Mouse (Mus musculus) myocyte (in vitro differentiated cells): Measurements from ENCODE around the gene Olfr517. TPM values are rescaled to one million over a fixed set of nuclear protein-coding genes. Genes with fewer than 3 reads are reported as not detected.

Experiments
- H3K27me3 ChIP-seq: one replicate; pipeline ENCODE4 v1.6.1; 2011; ENCODE audit not compliant: control insufficient read depth, insufficient read depth, insufficient read length
- H3K36me3 ChIP-seq: one replicate; pipeline ENCODE4 v1.6.1; 2011; ENCODE audit not compliant: control insufficient read depth, insufficient read depth
- H3K4me2 ChIP-seq: one replicate; pipeline ENCODE4 v1.6.1; 2011; ENCODE audit warnings: low read depth, control low read depth
- H3K4me3 ChIP-seq: one replicate; pipeline ENCODE4 v1.5.1; 2011; ENCODE audit warnings: mild to moderate bottlenecking, control low read depth, moderate library complexity
- H3K79me2 ChIP-seq: one replicate; pipeline ENCODE4 v1.6.1; 2011; ENCODE audit not compliant: control insufficient read depth, insufficient read depth
- H3ac ChIP-seq: one replicate; pipeline ENCODE4 v1.6.1; 2011; ENCODE audit not compliant: control insufficient read depth, insufficient read length
- CEBPB ChIP-seq: IDR thresholded peaks from 2 replicates; pipeline ENCODE4 v1.6.1; 2011; ENCODE audit warnings: mild to moderate bottlenecking, moderate library complexity; ENCODE audit not compliant: poor library complexity, insufficient read depth, severe bottlenecking
- E2F4 ChIP-seq: IDR thresholded peaks from one replicate; pipeline ENCODE4 v1.6.1; 2011; ENCODE audit warnings: mild to moderate bottlenecking, control low read depth, moderate library complexity; ENCODE audit not compliant: insufficient read depth
- MAX ChIP-seq: IDR thresholded peaks from one replicate; pipeline ENCODE4 v1.6.1; 2011; ENCODE audit warnings: low read depth, mild to moderate bottlenecking, control low read depth
- MYOD1 ChIP-seq, 3 experiments: IDR thresholded peaks; one replicate each; pipeline ENCODE4 v1.6.1; 2011; ENCODE audit warnings: control low read depth in 2 of 3, low read depth in 2 of 3, mild to moderate bottlenecking in 2 of 3, moderate library complexity in 1 of 3; ENCODE audit not compliant: insufficient read length in 2 of 3, control insufficient read depth in 1 of 3
- MYOG ChIP-seq, 3 experiments: IDR thresholded peaks; one replicate each; pipeline ENCODE4 v1.6.1; 2011; ENCODE audit warnings: control low read depth in 2 of 3, low read depth in 2 of 3, mild to moderate bottlenecking in 2 of 3; ENCODE audit not compliant: insufficient read length in 2 of 3, control insufficient read depth in 1 of 3, insufficient read depth in 1 of 3
- POLR2A ChIP-seq: IDR thresholded peaks from one replicate; pipeline ENCODE4 v1.6.1; 2011; ENCODE audit warnings: low read depth, mild to moderate bottlenecking, control low read depth, moderate library complexity; ENCODE audit not compliant: insufficient read length
- POLR2AphosphoS2 ChIP-seq: IDR thresholded peaks from one replicate; pipeline ENCODE4 v1.6.1; 2011; ENCODE audit warnings: low read depth, control low read depth; ENCODE audit not compliant: insufficient read length
- REST ChIP-seq: IDR thresholded peaks from one replicate; pipeline ENCODE4 v1.6.1; 2011; ENCODE audit warnings: mild to moderate bottlenecking, control low read depth, moderate library complexity; ENCODE audit not compliant: insufficient read depth, insufficient read length
- SRF ChIP-seq: IDR thresholded peaks from one replicate; pipeline ENCODE4 v1.6.1; 2011; ENCODE audit warnings: low read depth; ENCODE audit not compliant: control insufficient read depth, insufficient read length
- TCF12 ChIP-seq: IDR thresholded peaks from one replicate; pipeline ENCODE4 v1.6.1; 2011; ENCODE audit warnings: mild to moderate bottlenecking, control low read depth; ENCODE audit not compliant: poor library complexity, insufficient read depth, severe bottlenecking
- TCF3 ChIP-seq: IDR thresholded peaks from one replicate; pipeline ENCODE4 v1.6.1; 2011; ENCODE audit warnings: low read depth, control low read depth; ENCODE audit not compliant: insufficient read length
- USF1 ChIP-seq: IDR thresholded peaks from one replicate; pipeline ENCODE4 v1.6.1; 2011; ENCODE audit warnings: low read depth, mild to moderate bottlenecking, control low read depth, moderate library complexity
- polyA plus RNA-seq: library from polyadenylated mRNA; unstranded; fragments of >200 nt; fragmentation: generic; extraction: Trizol; gene quantifications from one replicate; pipeline ENCODE4 v1.2.1, GENCODE M21; 2012; ENCODE audit warnings: missing spikeins

The Olfr517 gene
- not detected for polyA plus RNA-seq

- Histone ChIP-seq H3K4me3 (no peak within 1 kb of the TSS), H3K4me2 (no peak within 1 kb of the TSS), H3K27me3 (no peaks in the 10 kb centered on the region), H3K79me2 (no peaks in the 10 kb centered on the region), H3K36me3 (no peaks in the 10 kb centered on the region), H3ac (no peak within 1 kb of the TSS)
- no peak for TF ChIP-seq MAX
- TF ChIP-seq CEBPB = no peak
- no peak for TF ChIP-seq MYOG (IDR thresholded peaks at IDR 0.05; ENCODE audit: control insufficient read depth in 1 of 3, insufficient read depth in 1 of 3, insufficient read length in 2 of 3, low read depth in 2 of 3)
- TF ChIP-seq SRF = no peak
- TF ChIP-seq USF1 = no peak
- no peak for TF ChIP-seq E2F4
- TF ChIP-seq MYOD1 (IDR thresholded peaks at IDR 0.05; ENCODE audit: control insufficient read depth in 1 of 3, insufficient read length in 2 of 3, low read depth in 2 of 3) = no peak
- TF ChIP-seq POLR2AphosphoS2 = no peak
- TF ChIP-seq TCF3 = no peak
- no peak for TF ChIP-seq REST
- TF ChIP-seq POLR2A = no peak
- TF ChIP-seq TCF12 = no peak
Observed at GRCm38 (mm10) chr7:108872279-108872678, at the start of gene Olfr517. Olfr517 (minus strand) TSS chr7:108872379.

GRCm38 (mm10) chr7:108903969-108904368 lies 31.8 kb upstream of the Olfr517 start:
- no peak overlapping the region for H3K4me3 ChIP-seq
- TF ChIP-seq CEBPB (no peak), TCF12 (no peak), MYOG (IDR thresholded peaks at IDR 0.05; ENCODE audit: control insufficient read depth in 1 of 3, insufficient read depth in 1 of 3, insufficient read length in 2 of 3, low read depth in 2 of 3) (no peak), SRF (no peak), TCF3 (no peak), MYOD1 (IDR thresholded peaks at IDR 0.05; ENCODE audit: control insufficient read depth in 1 of 3, insufficient read length in 2 of 3, low read depth in 2 of 3) (no peak), MAX (no peak)

GRCm38 (mm10) chr7:108894320-108894719 lies 22.1 kb upstream of the Olfr517 start, which contains the start of gene Olfr519:
Olfr519 (minus strand) TSS chr7:108894420.
- no peak within 1 kb of the TSS for H3K4me2 ChIP-seq
- H3K4me3 ChIP-seq = no peak within 1 kb of the TSS
- TF ChIP-seq CEBPB (no peak), E2F4 (no peak), REST (no peak), POLR2A (no peak), USF1 (no peak), MYOG (IDR thresholded peaks at IDR 0.05; ENCODE audit: control insufficient read depth in 1 of 3, insufficient read depth in 1 of 3, insufficient read length in 2 of 3, low read depth in 2 of 3) (no peak), TCF3 (no peak), TCF12 (no peak), MAX (no peak), POLR2AphosphoS2 (no peak), MYOD1 (IDR thresholded peaks at IDR 0.05; ENCODE audit: control insufficient read depth in 1 of 3, insufficient read length in 2 of 3, low read depth in 2 of 3) (no peak)
- H3K36me3 ChIP-seq = no peaks in the 10 kb centered on the region
- no peak within 1 kb of the TSS for H3ac ChIP-seq
- H3K79me2 ChIP-seq = no peaks in the 10 kb centered on the region
- no peaks in the 10 kb centered on the region for H3K27me3 ChIP-seq

More at GRCm38 (mm10) chr7:108903969-108904368, 31.8 kb upstream of the Olfr517 start:
- H3K79me2 ChIP-seq = no peaks in the 10 kb centered on the region
- H3K36me3 ChIP-seq = no peaks in the 10 kb centered on the region
- H3ac ChIP-seq = no peak overlapping the region
- H3K27me3 ChIP-seq = no peaks in the 10 kb centered on the region
- no peak overlapping the region for H3K4me2 ChIP-seq

GRCm38 (mm10) chr7:108884906-108885305 lies 12.7 kb upstream of the Olfr517 start, which contains the start of gene Olfr518:
Olfr518 (minus strand) TSS chr7:108885006.
- no peak within 1 kb of the TSS for H3ac ChIP-seq
- TF ChIP-seq POLR2A (no peak), USF1 (no peak), MYOG (IDR thresholded peaks at IDR 0.05; ENCODE audit: control insufficient read depth in 1 of 3, insufficient read depth in 1 of 3, insufficient read length in 2 of 3, low read depth in 2 of 3) (no peak), POLR2AphosphoS2 (no peak), CEBPB (no peak), SRF (no peak), TCF12 (no peak), MYOD1 (IDR thresholded peaks at IDR 0.05; ENCODE audit: control insufficient read depth in 1 of 3, insufficient read length in 2 of 3, low read depth in 2 of 3) (no peak)
- H3K79me2 ChIP-seq = no peaks in the 10 kb centered on the region
- no peak within 1 kb of the TSS for H3K4me2 ChIP-seq
- H3K27me3 ChIP-seq = no peaks in the 10 kb centered on the region
- H3K4me3 ChIP-seq = no peak within 1 kb of the TSS
- H3K36me3 ChIP-seq = no peaks in the 10 kb centered on the region

GRCm38 (mm10) chr7:108850429-108850828 lies 21.8 kb downstream of the Olfr517 start, which contains the start of gene Olfr516:
Olfr516 (minus strand) TSS chr7:108850529.
- Histone ChIP-seq H3K27me3 (no peaks in the 10 kb centered on the region), H3K4me2 (no peak within 1 kb of the TSS), H3K79me2 (no peaks in the 10 kb centered on the region), H3ac (no peak within 1 kb of the TSS), H3K36me3 (no peaks in the 10 kb centered on the region), H3K4me3 (no peak within 1 kb of the TSS)
- no peak for TF ChIP-seq SRF
- TF ChIP-seq TCF3 = no peak
- TF ChIP-seq REST = no peak
- no peak for TF ChIP-seq USF1
